Mouse (Mus musculus) skeletal muscle tissue, adult 2 months (tissue): ENCODE measurements around the gene Sertm1.

Experiments used
- DNase-seq: peaks from one replicate; pipeline ENCODE4 v3.0.0-alpha.2; 2012; ENCODE audit warnings: low read depth, low spot score

Sertm1 gene

GRCm38 (mm10) chr3:54915643-54916071 lies at the start of gene Sertm1:
Sertm1 (minus strand) TSS chr3:54915887.
- DNase-seq: no peak

GRCm38 (mm10) chr3:54964948-54965506 lies 49.3 kb upstream of the Sertm1 start:
- DNase-seq: no peak

GRCm38 (mm10) chr3:54943067-54943810 lies 27.6 kb upstream of the Sertm1 start:
- no peak for DNase-seq

- no peak for DNase-seq
Measured at GRCm38 (mm10) chr3:54934535-54934934, 18.8 kb upstream of the Sertm1 start.

GRCm38 (mm10) chr3:54932599-54932998 lies 16.9 kb upstream of the Sertm1 start:
- no peak for DNase-seq

- no peak for DNase-seq
Measured at GRCm38 (mm10) chr3:54920425-54920824, 4.7 kb upstream of the Sertm1 start.

- DNase-seq: no peak
Measured at GRCm38 (mm10) chr3:54914845-54915642, 643 bp downstream of the Sertm1 start.

GRCm38 (mm10) chr3:54908878-54909277 lies 6.8 kb downstream of the Sertm1 start:
- DNase-seq: no peak

GRCm38 (mm10) chr3:54897974-54898373 lies 17.7 kb downstream of the Sertm1 start:
- no peak for DNase-seq

- DNase-seq: no peak
Measured at GRCm38 (mm10) chr3:54894891-54895290, 20.8 kb downstream of the Sertm1 start.

- no peak for DNase-seq
Measured at GRCm38 (mm10) chr3:54892218-54892617, 23.5 kb downstream of the Sertm1 start.

- DNase-seq: no peak
Measured at GRCm38 (mm10) chr3:54886501-54886900, 29.2 kb downstream of the Sertm1 start.
